Mouse (Mus musculus): ENCODE data around the gene Ap3d1. TPM values are rescaled to one million over a fixed set of nuclear protein-coding genes. Genes with fewer than 3 reads are reported as not detected.

The Ap3d1 gene
- polyA plus RNA-seq, 1 experiment from 2014 or later, result 54.2 TPM

- H3K4me1 ChIP-seq (replicated peaks; ENCODE audit: insufficient read depth, low read length), result peaks cover 25% of the 10 kb centered on the region; the same call in 1 of the 2 replicates
- no peak overlapping the region for H3K4me3 ChIP-seq (replicated peaks; ENCODE audit: low read depth, low read length)
- ATAC-seq (replicated peaks; ENCODE audit: low FRiP score, low read depth) (no peak), DNase-seq (ENCODE audit: low spot score) (no peak)
- H3K36me3 ChIP-seq (ENCODE audit: insufficient read depth, low read length), result no peaks in the 10 kb centered on the region
- no peak overlapping the region for H3K4me2 ChIP-seq (ENCODE audit: low read length)
- H3K9me3 ChIP-seq (replicated peaks; ENCODE audit: low read length), result no peaks in the 10 kb centered on the region
- H3K27me3 ChIP-seq (ENCODE audit: insufficient read depth, low read length), result no peaks in the 10 kb centered on the region
- no peak overlapping the region for H3K27ac ChIP-seq
- no peak overlapping the region for H3K9ac ChIP-seq (ENCODE audit: low read depth, low read length)
- TF ChIP-seq CTCF (IDR thresholded peaks at IDR 0.05; ENCODE audit: low read depth), result no peak
- 84% methylated on average over 14 of the region's 14 CpGs for WGBS
These were observed 83.7 kb downstream of the Ap3d1 start for GRCm38 (mm10) chr10:80658194-80658840.

Other genes starting within 250 kb of the Ap3d1 start
- gene Onecut3, start 247.4 kb downstream of the Ap3d1 start, polyA plus RNA-seq (2015; fragmentation: Nextera tagmentation; extraction: Ambion mirVana), result not detected in 2 replicates
- 0.09 and 0.16 TPM in 2 replicates for gene Atp8b3, start 203.1 kb downstream of the Ap3d1 start, polyA plus RNA-seq (2015; fragmentation: Nextera tagmentation; extraction: Ambion mirVana)
- gene Rexo1, start 180.7 kb downstream of the Ap3d1 start, polyA plus RNA-seq (2015; fragmentation: Nextera tagmentation; extraction: Ambion mirVana), result 16.8 and 17.3 TPM in 2 replicates
- 8.1 and 8.8 TPM in 2 replicates for gene Klf16, start 164.9 kb downstream of the Ap3d1 start, polyA plus RNA-seq (2015; fragmentation: Nextera tagmentation; extraction: Ambion mirVana)
- 104 and 121 TPM in 2 replicates for gene Abhd17a, start 151.9 kb downstream of the Ap3d1 start, polyA plus RNA-seq (2015; fragmentation: Nextera tagmentation; extraction: Ambion mirVana)
- gene Scamp4, start 139.4 kb downstream of the Ap3d1 start, polyA plus RNA-seq (2015; fragmentation: Nextera tagmentation; extraction: Ambion mirVana), result 80.7 and 87.2 TPM in 2 replicates
- 5.0 and 6.1 TPM in 2 replicates for gene Adat3, start 139.4 kb downstream of the Ap3d1 start, polyA plus RNA-seq (2015; fragmentation: Nextera tagmentation; extraction: Ambion mirVana)
- 1.4 TPM in 2 replicates for gene Gm49322, start 136.2 kb downstream of the Ap3d1 start, polyA plus RNA-seq (2015; fragmentation: Nextera tagmentation; extraction: Ambion mirVana)
- 137 and 139 TPM in 2 replicates for gene Csnk1g2, start 119.4 kb downstream of the Ap3d1 start, polyA plus RNA-seq (2015; fragmentation: Nextera tagmentation; extraction: Ambion mirVana)
- gene Btbd2, start 85.2 kb downstream of the Ap3d1 start, polyA plus RNA-seq (2015; fragmentation: Nextera tagmentation; extraction: Ambion mirVana), result 62.7 and 64.5 TPM in 2 replicates
- 75.8 and 85.5 TPM in 2 replicates for gene Mknk2, start 64.2 kb downstream of the Ap3d1 start, polyA plus RNA-seq (2015; fragmentation: Nextera tagmentation; extraction: Ambion mirVana)
- 22.3 and 26.7 TPM in 2 replicates for gene Mob3a, start 40.3 kb downstream of the Ap3d1 start, polyA plus RNA-seq (2015; fragmentation: Nextera tagmentation; extraction: Ambion mirVana)
- 22.4 and 24.5 TPM in 2 replicates for gene Izumo4, start 40.1 kb downstream of the Ap3d1 start, polyA plus RNA-seq (2015; fragmentation: Nextera tagmentation; extraction: Ambion mirVana)
- 9.7 and 9.9 TPM in 2 replicates for gene Dot1l, start 12.9 kb upstream of the Ap3d1 start, polyA plus RNA-seq (2015; fragmentation: Nextera tagmentation; extraction: Ambion mirVana)
- gene Sf3a2, start 55.9 kb upstream of the Ap3d1 start, polyA plus RNA-seq (2015; fragmentation: Nextera tagmentation; extraction: Ambion mirVana), result 57.1 and 61.9 TPM in 2 replicates
- 83.7 and 86.6 TPM in 2 replicates for gene Plekhj1, start 56.4 kb upstream of the Ap3d1 start, polyA plus RNA-seq (2015; fragmentation: Nextera tagmentation; extraction: Ambion mirVana)
- 0.09 TPM in 1 of 2 replicates, not detected in the other for gene Amh, start 63.0 kb upstream of the Ap3d1 start, polyA plus RNA-seq (2015; fragmentation: Nextera tagmentation; extraction: Ambion mirVana)
- gene Jsrp1, start 71.2 kb upstream of the Ap3d1 start, polyA plus RNA-seq (2015; fragmentation: Nextera tagmentation; extraction: Ambion mirVana), result 4.0 and 4.6 TPM in 2 replicates
- 1,422 and 1,480 TPM in 2 replicates for gene Oaz1, start 84.4 kb upstream of the Ap3d1 start, polyA plus RNA-seq (2015; fragmentation: Nextera tagmentation; extraction: Ambion mirVana)
- 0.61 and 0.89 TPM in 2 replicates for gene Lingo3, start 101.8 kb upstream of the Ap3d1 start, polyA plus RNA-seq (2015; fragmentation: Nextera tagmentation; extraction: Ambion mirVana)
- gene Lsm7, start 112.9 kb upstream of the Ap3d1 start, polyA plus RNA-seq (2015; fragmentation: Nextera tagmentation; extraction: Ambion mirVana), result 269 and 270 TPM in 2 replicates
- gene Sppl2b, start 113.0 kb upstream of the Ap3d1 start, polyA plus RNA-seq (2015; fragmentation: Nextera tagmentation; extraction: Ambion mirVana), result 34.3 and 36.1 TPM in 2 replicates
- gene Tmprss9, start 129.6 kb upstream of the Ap3d1 start, polyA plus RNA-seq (2015; fragmentation: Nextera tagmentation; extraction: Ambion mirVana), result 0.04 TPM in 1 of 2 replicates, not detected in the other
- gene Timm13, start 158.7 kb upstream of the Ap3d1 start, polyA plus RNA-seq (2015; fragmentation: Nextera tagmentation; extraction: Ambion mirVana), result 434 and 437 TPM in 2 replicates
- 21.9 and 26.0 TPM in 2 replicates for gene Lmnb2, start 176.0 kb upstream of the Ap3d1 start, polyA plus RNA-seq (2015; fragmentation: Nextera tagmentation; extraction: Ambion mirVana)
- 17.4 and 20.8 TPM in 2 replicates for gene Gadd45b, start 187.8 kb upstream of the Ap3d1 start, polyA plus RNA-seq (2015; fragmentation: Nextera tagmentation; extraction: Ambion mirVana)

All from kidney, postnatal 0 days (tissue).